Mouse (Mus musculus): ENCODE measurements at regions not wholly inside any gene's neighbourhood (a gene's known extent, or its start where the extent isn't known, plus 50 kb on each side); places are given as distances from the start of the nearest gene placed in this dataset.

DNA sequence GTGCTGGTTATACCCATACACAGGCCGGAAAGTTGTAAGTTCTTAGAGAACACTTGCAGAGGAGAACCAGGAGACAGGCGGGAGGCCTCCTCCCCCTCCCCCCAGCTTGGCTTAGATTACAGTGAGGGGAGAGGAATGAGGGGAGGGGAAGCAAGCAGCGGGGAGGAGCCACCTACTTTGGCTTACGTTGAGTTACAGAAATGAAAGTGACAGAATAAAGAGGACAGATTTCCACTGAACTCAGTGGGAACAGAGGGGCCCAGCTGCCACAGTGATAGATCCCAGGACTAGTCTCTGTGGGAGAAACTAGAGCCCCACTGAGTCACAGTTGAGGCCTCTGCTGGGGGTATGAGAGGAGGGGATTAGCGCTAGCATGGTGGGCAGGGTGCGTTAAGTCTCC lies 86.5 kb upstream of the Gm11983 start:
- DNase-seq, result no peak
- H3K4me3 ChIP-seq (replicated peaks), result 0 out of 2 replicates have a peak overlapping the region, but pooled peaks have one; percentile 12
- H3K9me3 ChIP-seq (replicated peaks), result no peaks in the 10 kb centered on the region; the same call in 1 of the 2 replicates
- ATAC-seq (ENCODE audit: low read depth), result no peak
- H3K9ac ChIP-seq, result no peak overlapping the region
- H3K4me1 ChIP-seq (replicated peaks), result no peaks in the 10 kb centered on the region
- H3K27me3 ChIP-seq, result no peaks in the 10 kb centered on the region
- H3K4me2 ChIP-seq, result peak overlapping the region; percentile 28
- H3K36me3 ChIP-seq, result no peaks in the 10 kb centered on the region
- H3K27ac ChIP-seq, result no peak overlapping the region
- WGBS (ENCODE audit: insufficient replicate concordance), result 19% methylated on average over 6 of the region's 6 CpGs

DNA sequence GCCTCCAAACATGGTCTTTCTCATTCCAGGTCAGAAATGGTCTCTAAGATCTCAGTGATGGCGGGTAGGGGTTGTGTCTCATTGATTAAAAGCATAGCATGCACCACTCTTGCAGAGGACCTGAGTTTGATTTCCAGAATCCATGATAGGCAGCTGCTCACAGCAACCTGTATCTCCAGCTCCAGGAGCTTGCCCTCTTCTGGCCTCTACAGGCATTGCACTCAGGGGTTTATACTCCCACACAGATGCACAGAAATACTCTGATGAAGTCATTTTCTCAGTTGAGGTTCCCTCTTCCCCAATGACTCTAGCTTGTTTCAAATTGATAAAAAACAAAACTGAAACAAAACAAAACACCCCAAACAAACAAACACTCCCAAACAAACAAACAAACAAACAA lies 81.1 kb upstream of the Gm11983 start:
- H3K36me3 ChIP-seq, result no peaks in the 10 kb centered on the region
- no peaks in the 10 kb centered on the region for H3K4me1 ChIP-seq (replicated peaks)
- WGBS (ENCODE audit: insufficient replicate concordance), result 82% methylated on average over 1 of the region's 1 CpGs
- no peak for DNase-seq
- no peak for ATAC-seq (ENCODE audit: low read depth)
- H3K4me2 ChIP-seq, result no peak overlapping the region
- H3K4me3 ChIP-seq (replicated peaks), result no peak overlapping the region
- H3K9me3 ChIP-seq (replicated peaks), result peaks cover 4% of the 10 kb centered on the region
- H3K27ac ChIP-seq, result no peak overlapping the region
- H3K27me3 ChIP-seq, result no peaks in the 10 kb centered on the region
- no peak overlapping the region for H3K9ac ChIP-seq

DNA sequence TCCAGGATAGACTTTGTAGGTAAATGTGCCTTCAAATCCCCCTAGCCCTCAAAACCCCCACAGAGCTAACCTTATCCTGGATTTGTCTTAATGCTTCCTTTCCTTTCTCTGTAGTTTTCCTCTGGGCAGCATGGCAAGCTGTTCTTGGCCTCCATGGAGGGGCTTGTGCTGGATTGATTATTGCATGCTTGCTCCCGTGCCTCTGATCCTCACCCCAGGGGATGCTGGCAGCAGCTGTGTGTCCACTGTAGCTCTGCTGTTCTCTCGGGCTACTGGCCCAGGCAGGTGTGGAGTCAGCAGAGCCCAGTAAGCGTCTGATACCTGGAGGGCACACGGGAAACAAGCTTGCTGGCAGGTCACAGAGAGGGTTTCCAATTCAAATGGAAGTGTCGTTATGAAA lies 68.2 kb upstream of the Gm11983 start:
- Histone ChIP-seq H3K27me3 (no peaks in the 10 kb centered on the region), H3K4me1 (replicated peaks) (no peaks in the 10 kb centered on the region), H3K36me3 (no peaks in the 10 kb centered on the region), H3K9me3 (replicated peaks) (no peaks in the 10 kb centered on the region), H3K27ac (no peak overlapping the region), H3K9ac (no peak overlapping the region), H3K4me2 (no peak overlapping the region), H3K4me3 (replicated peaks) (no peak overlapping the region)
- DNase-seq (no peak), ATAC-seq (ENCODE audit: low read depth) (no peak)
- 44% methylated on average over 5 of the region's 5 CpGs for WGBS (ENCODE audit: insufficient replicate concordance)

DNA sequence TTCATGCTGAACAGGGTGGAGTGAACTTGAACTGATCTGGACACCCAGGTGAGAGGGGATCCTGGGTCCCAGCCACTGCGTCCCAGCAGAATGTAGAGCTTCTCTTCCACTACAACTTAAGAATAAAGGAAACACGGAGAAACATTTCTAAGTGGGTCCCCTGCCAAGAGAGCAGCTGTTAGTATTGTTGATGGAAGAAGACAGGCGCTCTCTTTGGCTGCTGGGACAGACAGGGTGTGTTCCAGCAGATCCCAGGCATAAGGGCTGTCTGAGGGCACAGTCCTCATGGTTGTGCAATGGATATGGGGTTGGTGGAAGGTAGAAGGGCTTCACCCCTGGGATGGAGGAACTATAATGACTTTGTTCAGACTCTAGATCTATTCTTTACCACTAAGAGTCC lies 65.5 kb upstream of the Gm11983 start:
- Histone ChIP-seq H3K4me2 (no peak overlapping the region), H3K27ac (no peak overlapping the region), H3K4me1 (replicated peaks) (no peaks in the 10 kb centered on the region), H3K9me3 (replicated peaks) (no peaks in the 10 kb centered on the region), H3K27me3 (no peaks in the 10 kb centered on the region), H3K36me3 (no peaks in the 10 kb centered on the region), H3K4me3 (replicated peaks) (no peak overlapping the region), H3K9ac (no peak overlapping the region)
- WGBS (ENCODE audit: insufficient replicate concordance), result 54% methylated on average over 3 of the region's 3 CpGs
- ATAC-seq (ENCODE audit: low read depth) (no peak), DNase-seq (no peak)

DNA sequence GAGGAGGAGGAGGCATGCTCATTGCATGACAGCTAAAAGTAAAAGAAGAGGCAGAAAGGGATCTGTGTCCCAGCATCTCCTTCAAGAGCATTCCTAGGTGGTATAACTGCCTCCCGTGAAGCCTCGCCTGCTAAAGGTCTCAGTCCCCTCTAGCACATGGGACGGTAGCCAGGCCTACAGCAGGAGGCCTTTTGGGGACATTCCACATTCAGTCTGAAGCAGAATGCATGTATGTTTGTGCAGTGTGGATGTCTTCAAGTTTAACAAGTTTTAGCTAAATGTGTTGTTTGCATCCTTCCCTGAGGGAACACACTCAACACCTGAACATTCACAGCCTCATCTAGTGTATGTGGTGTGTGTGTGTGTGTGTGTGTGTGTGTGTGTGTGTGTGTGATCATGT lies 64.8 kb upstream of the Gm11983 start:
- Histone ChIP-seq H3K4me2 (no peak overlapping the region), H3K27ac (no peak overlapping the region), H3K9me3 (replicated peaks) (no peaks in the 10 kb centered on the region), H3K4me1 (replicated peaks) (no peaks in the 10 kb centered on the region), H3K27me3 (no peaks in the 10 kb centered on the region), H3K9ac (no peak overlapping the region), H3K4me3 (replicated peaks) (no peak overlapping the region), H3K36me3 (no peaks in the 10 kb centered on the region)
- DNase-seq (no peak), ATAC-seq (ENCODE audit: low read depth) (no peak)
- 49% methylated on average over 3 of the region's 3 CpGs for WGBS (ENCODE audit: insufficient replicate concordance)

DNA sequence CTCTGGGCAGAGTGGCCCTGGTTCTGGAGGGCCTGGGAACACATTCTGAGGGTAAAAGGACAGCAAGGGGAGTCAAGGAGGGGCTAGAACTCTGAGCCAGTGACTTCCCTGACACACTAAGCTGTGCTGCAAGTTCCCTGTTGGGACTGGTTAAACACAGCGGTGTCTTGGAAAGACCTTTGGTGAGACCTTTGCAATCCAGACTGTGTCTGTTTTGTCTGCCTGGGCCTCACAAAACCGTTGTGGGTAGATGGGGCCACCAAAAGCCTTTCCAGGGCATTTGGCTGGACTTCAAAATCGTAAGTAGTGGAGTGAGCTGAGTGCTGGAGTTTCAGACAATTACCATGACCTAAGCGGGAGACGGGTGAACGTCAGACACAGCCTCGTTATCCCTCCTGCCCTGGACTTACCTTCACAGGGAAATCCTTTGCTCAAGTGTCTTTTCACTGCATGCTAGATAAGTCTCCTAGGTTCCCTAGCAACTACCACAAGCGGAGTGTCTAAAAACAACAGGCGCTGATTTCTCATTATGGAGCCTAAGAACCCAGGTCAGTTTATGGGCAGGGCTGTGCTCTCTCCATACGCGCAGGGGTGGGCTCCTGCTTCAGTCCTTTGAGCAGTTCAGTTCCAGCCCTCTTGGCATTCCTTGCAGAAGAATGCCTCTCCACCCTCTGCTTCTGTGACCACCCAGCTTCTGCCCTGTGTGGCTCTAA lies 63.5 kb upstream of the Gm11983 start:
- Histone ChIP-seq H3K9ac (no peak overlapping the region), H3K36me3 (no peaks in the 10 kb centered on the region), H3K4me1 (replicated peaks) (no peaks in the 10 kb centered on the region), H3K27me3 (no peaks in the 10 kb centered on the region), H3K27ac (no peak overlapping the region), H3K4me2 (no peak overlapping the region), H3K9me3 (replicated peaks) (no peaks in the 10 kb centered on the region), H3K4me3 (replicated peaks) (no peak overlapping the region)
- ATAC-seq (ENCODE audit: low read depth) (no peak), DNase-seq (no peak)
- WGBS (ENCODE audit: insufficient replicate concordance), result 58% methylated on average over 11 of the region's 11 CpGs

DNA sequence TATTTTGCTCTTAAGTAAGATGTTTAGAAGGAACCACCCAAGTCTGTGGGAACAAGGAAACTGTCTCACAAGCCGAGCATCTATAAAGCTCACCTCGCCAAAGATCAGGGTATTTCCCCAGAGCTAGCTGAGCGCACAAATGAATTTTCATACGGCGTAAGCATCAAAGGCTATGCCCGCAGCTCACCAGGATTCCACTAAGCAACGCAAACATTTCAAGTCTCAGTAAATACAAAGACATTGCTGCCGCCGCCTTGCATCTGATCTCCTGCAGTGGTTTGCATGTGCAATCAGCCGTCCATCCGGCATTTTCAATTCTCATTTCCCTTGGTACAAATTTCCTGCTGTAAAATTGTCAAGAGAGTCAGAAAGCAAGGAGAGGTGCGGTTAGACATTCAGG lies 62.9 kb upstream of the Gm11983 start:
- no peak for ATAC-seq (ENCODE audit: low read depth)
- Histone ChIP-seq H3K36me3 (no peaks in the 10 kb centered on the region), H3K9ac (no peak overlapping the region), H3K4me2 (no peak overlapping the region), H3K4me3 (replicated peaks) (no peak overlapping the region), H3K4me1 (replicated peaks) (no peaks in the 10 kb centered on the region), H3K9me3 (replicated peaks) (no peaks in the 10 kb centered on the region), H3K27ac (no peak overlapping the region), H3K27me3 (no peaks in the 10 kb centered on the region)
- whole genome bisulfite sequencing (ENCODE audit: insufficient replicate concordance), result 61% methylated on average over 12 of the region's 12 CpGs
- DNase-seq, result no peak

DNA sequence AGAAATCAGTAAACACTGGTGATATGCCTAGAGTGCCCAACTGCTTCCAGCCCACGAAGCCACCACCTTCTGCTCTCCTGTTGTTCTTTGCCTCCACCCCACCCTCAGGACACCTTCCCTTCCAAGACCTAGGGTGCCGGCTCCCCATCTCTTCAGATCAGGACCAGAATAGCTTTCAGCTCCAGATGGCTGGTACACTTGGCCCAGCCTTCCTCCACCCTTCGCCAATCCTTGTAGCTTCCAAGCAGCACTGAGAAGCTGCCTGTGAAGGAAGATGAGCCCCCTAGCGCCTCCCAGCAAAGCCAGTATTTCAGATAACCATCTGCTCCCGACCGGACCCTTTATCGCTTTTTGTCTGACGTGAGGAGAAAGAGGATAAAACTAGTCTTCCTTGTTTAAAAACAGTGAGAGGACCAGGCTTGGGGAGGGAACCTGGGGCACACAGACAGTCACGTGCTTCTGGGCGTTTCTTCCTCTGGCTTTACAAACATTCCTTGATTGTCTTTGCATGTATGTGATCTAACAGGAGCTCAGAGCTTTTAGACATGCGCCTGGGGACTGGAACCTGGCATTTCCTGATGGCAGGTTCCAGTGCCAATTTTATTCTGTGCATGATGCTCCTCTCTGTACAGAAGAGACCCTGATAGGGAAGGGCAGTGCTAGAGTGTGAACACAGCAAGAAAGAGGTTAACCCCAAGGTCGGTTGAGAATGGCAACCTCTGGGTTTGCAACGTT lies 62.0 kb upstream of the Gm11983 start:
- no peak overlapping the region for H3K4me2 ChIP-seq
- no peak overlapping the region for H3K27ac ChIP-seq
- no peaks in the 10 kb centered on the region for H3K36me3 ChIP-seq
- no peaks in the 10 kb centered on the region for H3K9me3 ChIP-seq (replicated peaks)
- WGBS (ENCODE audit: insufficient replicate concordance), result 54% methylated on average over 13 of the region's 13 CpGs
- H3K4me3 ChIP-seq (replicated peaks), result no peak overlapping the region
- ATAC-seq (ENCODE audit: low read depth) (no peak), DNase-seq (no peak)
- H3K4me1 ChIP-seq (replicated peaks), result no peaks in the 10 kb centered on the region
- H3K9ac ChIP-seq, result no peak overlapping the region
- H3K27me3 ChIP-seq, result no peaks in the 10 kb centered on the region

DNA sequence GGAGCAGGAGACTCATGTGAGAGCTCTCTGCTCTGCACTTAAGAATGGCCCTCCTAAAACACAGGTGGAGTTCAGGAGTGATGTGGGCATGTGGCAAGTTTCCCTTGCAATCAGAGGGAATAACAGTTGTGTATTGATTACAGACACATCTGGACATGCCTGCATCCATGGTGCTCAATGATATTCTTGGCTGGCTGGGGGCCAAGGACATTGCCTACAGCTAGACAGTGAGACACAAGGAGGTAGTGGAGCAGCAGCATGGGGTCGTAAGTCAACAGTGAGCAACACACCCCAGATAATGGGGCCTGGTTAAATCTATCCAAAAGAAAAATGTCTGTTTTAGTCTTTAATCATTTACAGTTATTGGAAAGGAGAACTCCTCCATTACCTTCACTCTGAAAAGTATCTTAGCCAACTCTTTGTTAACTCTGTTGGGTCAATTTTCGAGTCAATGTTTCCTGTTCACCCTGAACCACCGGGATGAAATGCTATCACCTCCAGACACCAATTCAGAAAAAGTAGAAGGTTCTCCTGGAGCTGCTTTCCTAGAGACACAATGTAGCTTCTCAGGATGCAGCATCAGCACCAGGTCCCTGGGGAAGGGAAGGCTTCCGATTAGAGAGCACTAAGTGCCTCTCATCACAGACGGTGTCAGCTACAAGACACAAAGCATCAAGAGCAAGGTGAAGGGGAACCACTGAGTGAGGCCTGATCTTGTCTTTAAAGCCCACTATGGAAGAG lies 61.1 kb upstream of the Gm11983 start:
- no peaks in the 10 kb centered on the region for H3K36me3 ChIP-seq
- H3K27me3 ChIP-seq, result no peaks in the 10 kb centered on the region
- DNase-seq (no peak), ATAC-seq (ENCODE audit: low read depth) (no peak)
- no peak overlapping the region for H3K4me3 ChIP-seq (replicated peaks)
- 72% methylated on average over 5 of the region's 5 CpGs for WGBS (ENCODE audit: insufficient replicate concordance)
- H3K4me2 ChIP-seq, result no peak overlapping the region
- no peaks in the 10 kb centered on the region for H3K9me3 ChIP-seq (replicated peaks)
- H3K27ac ChIP-seq, result no peak overlapping the region
- no peak overlapping the region for H3K9ac ChIP-seq
- no peaks in the 10 kb centered on the region for H3K4me1 ChIP-seq (replicated peaks)

DNA sequence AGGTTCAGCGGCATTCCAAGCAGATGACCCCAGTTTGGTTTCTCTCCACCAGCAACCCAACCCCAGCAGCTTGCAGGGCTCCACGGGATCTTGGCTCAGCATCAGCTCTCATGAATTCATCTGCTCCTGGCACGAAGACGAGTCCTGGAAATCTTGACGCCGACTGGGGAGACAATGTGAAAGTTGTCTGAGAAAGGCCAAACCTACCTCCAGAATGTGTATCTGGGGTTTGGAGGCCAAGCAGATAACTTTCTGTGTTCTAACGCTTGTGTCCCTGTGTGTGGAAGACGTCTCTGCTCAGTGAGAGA lies 58.3 kb upstream of the Gm11983 start:
- Histone ChIP-seq H3K27me3 (no peaks in the 10 kb centered on the region), H3K36me3 (no peaks in the 10 kb centered on the region), H3K27ac (no peak overlapping the region), H3K4me2 (no peak overlapping the region), H3K9me3 (replicated peaks) (no peaks in the 10 kb centered on the region), H3K4me3 (replicated peaks) (no peak overlapping the region), H3K4me1 (replicated peaks) (no peaks in the 10 kb centered on the region), H3K9ac (no peak overlapping the region)
- ATAC-seq (ENCODE audit: low read depth), result no peak
- 59% methylated on average over 8 of the region's 8 CpGs for WGBS (ENCODE audit: insufficient replicate concordance)
- DNase-seq, result no peak

DNA sequence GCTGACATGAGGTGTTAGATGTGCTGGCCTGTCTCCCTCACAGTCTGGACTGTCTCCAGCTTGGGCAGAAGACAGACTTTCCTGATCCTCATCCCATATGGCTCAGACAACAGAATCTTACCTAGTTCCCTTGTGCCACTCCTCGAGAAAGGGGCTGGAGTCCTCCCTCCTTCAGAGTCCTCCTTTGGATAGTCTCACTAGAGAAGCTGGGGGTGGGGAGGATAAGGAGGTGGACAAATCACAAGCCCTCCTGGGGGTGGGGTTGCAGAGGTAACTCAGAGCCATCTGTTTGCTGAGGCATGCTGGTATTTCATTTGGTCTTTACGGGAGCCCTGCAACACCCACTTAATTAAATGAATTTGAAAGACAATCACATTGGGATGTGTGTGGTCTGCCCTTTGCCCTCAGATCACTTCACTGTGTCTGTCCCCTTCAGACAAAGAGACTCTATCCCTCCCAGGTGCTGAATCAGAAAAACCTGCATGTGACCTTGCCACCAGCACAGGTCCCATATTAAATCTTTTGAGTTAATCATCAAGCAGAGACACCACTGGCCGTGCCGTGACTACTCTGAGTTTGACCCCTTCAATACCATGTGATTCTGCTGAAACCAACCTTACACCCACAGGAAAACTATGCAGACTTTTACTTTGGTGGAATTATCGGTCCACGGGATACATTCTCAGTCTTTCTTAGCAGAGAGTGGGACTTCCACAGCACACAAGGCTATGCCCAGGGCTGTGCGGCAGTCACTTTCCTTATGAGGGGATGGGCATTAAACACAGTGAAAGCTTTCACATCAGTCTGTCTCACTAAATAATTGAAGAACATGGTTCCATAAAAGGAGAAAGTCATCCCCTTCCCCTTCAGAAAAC lies 57.7 kb upstream of the Gm11983 start:
- H3K4me2 ChIP-seq, result no peak overlapping the region
- no peaks in the 10 kb centered on the region for H3K36me3 ChIP-seq
- H3K4me3 ChIP-seq (replicated peaks), result no peak overlapping the region
- H3K9me3 ChIP-seq (replicated peaks), result no peaks in the 10 kb centered on the region
- no peak overlapping the region for H3K27ac ChIP-seq
- ATAC-seq (ENCODE audit: low read depth) (no peak), DNase-seq (no peak)
- H3K4me1 ChIP-seq (replicated peaks), result no peaks in the 10 kb centered on the region
- WGBS (ENCODE audit: insufficient replicate concordance), result 51% methylated on average over 7 of the region's 7 CpGs
- no peak overlapping the region for H3K9ac ChIP-seq
- H3K27me3 ChIP-seq, result no peaks in the 10 kb centered on the region
